Mouse (Mus musculus): ENCODE measurements around the gene Rpl18a.

Rpl18a gene

GRCm38 (mm10) chr8:70897021-70897680 is at the start of gene Rpl18a:
Gene Rpl18a, minus strand, starts transcription at chr8:70897412.
- DNase-seq (ENCODE audit: low read depth, low spot score) = peak; percentile 99

- no peak for DNase-seq (ENCODE audit: low read depth, low spot score)
These were observed 46.0 kb upstream of the Rpl18a start for GRCm38 (mm10) chr8:70943187-70943586.

- no peak for DNase-seq (ENCODE audit: low read depth, low spot score)
These were observed 44.3 kb upstream of the Rpl18a start for GRCm38 (mm10) chr8:70941478-70941877.

- DNase-seq (ENCODE audit: low read depth, low spot score) = no peak
These were observed 40.0 kb upstream of the Rpl18a start for GRCm38 (mm10) chr8:70937200-70937599.

- DNase-seq (ENCODE audit: low read depth, low spot score) = no peak
These were observed 37.6 kb upstream of the Rpl18a start for GRCm38 (mm10) chr8:70934786-70935185.

- DNase-seq (ENCODE audit: low read depth, low spot score) = no peak
These were observed 35.8 kb upstream of the Rpl18a start for GRCm38 (mm10) chr8:70933036-70933435.

- DNase-seq (ENCODE audit: low read depth, low spot score) = no peak
These were observed 34.5 kb upstream of the Rpl18a start for GRCm38 (mm10) chr8:70931731-70932130.

- no peak for DNase-seq (ENCODE audit: low read depth, low spot score)
These were observed 31.6 kb upstream of the Rpl18a start for GRCm38 (mm10) chr8:70928778-70929322.

GRCm38 (mm10) chr8:70928096-70928495 is 30.9 kb upstream of the Rpl18a start:
- DNase-seq (ENCODE audit: low read depth, low spot score) = no peak

GRCm38 (mm10) chr8:70926396-70926795 is 29.2 kb upstream of the Rpl18a start:
- no peak for DNase-seq (ENCODE audit: low read depth, low spot score)

- DNase-seq (ENCODE audit: low read depth, low spot score) = no peak
These were observed 28.5 kb upstream of the Rpl18a start for GRCm38 (mm10) chr8:70925754-70926153.

- DNase-seq (ENCODE audit: low read depth, low spot score) = no peak
These were observed 26.9 kb upstream of the Rpl18a start for GRCm38 (mm10) chr8:70924151-70924550.

GRCm38 (mm10) chr8:70920049-70920922 is 23.1 kb upstream of the Rpl18a start:
- DNase-seq (ENCODE audit: low read depth, low spot score) = no peak

GRCm38 (mm10) chr8:70914704-70915103 is 17.5 kb upstream of the Rpl18a start:
- DNase-seq (ENCODE audit: low read depth, low spot score) = no peak

GRCm38 (mm10) chr8:70913523-70913922 is 16.3 kb upstream of the Rpl18a start:
- DNase-seq (ENCODE audit: low read depth, low spot score) = no peak

GRCm38 (mm10) chr8:70912955-70913354 is 15.7 kb upstream of the Rpl18a start:
- no peak for DNase-seq (ENCODE audit: low read depth, low spot score)

- no peak for DNase-seq (ENCODE audit: low read depth, low spot score)
These were observed 14.4 kb upstream of the Rpl18a start for GRCm38 (mm10) chr8:70911596-70911995.

- DNase-seq (ENCODE audit: low read depth, low spot score) = no peak
These were observed 10.3 kb upstream of the Rpl18a start for GRCm38 (mm10) chr8:70907518-70907917.

GRCm38 (mm10) chr8:70905831-70906736 is 8.9 kb upstream of the Rpl18a start, which contains the start of gene Map1s:
Gene Map1s, plus strand, starts transcription at chr8:70905932.
- peak; percentile 80 for DNase-seq (ENCODE audit: low read depth, low spot score)

GRCm38 (mm10) chr8:70905463-70905830 is 8.2 kb upstream of the Rpl18a start:
- DNase-seq (ENCODE audit: low read depth, low spot score) = no peak

- DNase-seq (ENCODE audit: low read depth, low spot score) = no peak
These were observed 7.3 kb upstream of the Rpl18a start for GRCm38 (mm10) chr8:70904532-70904931.

GRCm38 (mm10) chr8:70903582-70903981 is 6.4 kb upstream of the Rpl18a start:
- no peak for DNase-seq (ENCODE audit: low read depth, low spot score)

Measured in brain, embryonic 18.5 days (tissue).